Mouse (Mus musculus): ENCODE measurements at regions not wholly inside any gene's neighbourhood (a gene's known extent, or its start where the extent isn't known, plus 50 kb on each side); places are given as distances from the start of the nearest gene placed in this dataset.

- peak in 1 of 2 experiments; percentile 39 for DNase-seq
Measured at GRCm38 (mm10) chr3:147181501-147182365, 329.6 kb downstream of the Ttll7 start.

GRCm38 (mm10) chr3:147182366-147182875 is 330.3 kb downstream of the Ttll7 start:
- DNase-seq = no peak

DNA sequence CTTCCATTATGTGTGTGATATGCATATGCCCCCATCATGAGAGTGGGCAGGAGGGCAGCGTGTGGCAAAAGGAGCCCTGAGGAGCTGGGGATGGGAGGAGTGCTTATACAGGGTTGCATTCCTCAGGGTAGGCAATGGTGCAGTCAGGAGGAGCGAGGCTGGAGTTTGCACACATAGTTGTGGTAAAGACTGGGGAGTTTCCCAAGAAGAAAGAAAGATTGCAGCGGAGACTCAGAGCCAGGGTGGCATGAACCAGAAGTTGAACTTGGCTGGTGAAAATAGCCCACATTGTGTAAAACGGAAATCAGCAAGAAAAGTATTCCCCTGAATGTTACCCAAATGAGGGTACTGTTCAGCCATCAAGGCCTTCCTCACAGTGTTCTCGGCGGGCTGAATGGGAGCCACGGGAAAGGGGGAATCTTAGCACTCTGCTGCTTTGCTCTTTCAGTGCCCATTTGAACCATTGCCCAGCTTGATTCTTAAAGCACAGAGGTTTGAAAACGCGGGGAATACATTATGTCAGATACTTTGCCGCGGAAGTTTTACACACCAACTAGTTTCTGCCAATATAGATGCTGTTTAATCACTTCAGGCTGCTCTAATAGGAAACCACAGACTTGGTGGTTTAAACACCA is 331.6 kb downstream of the Ttll7 start:
- no peak for DNase-seq

- DNase-seq = no peak
Measured at GRCm38 (mm10) chr3:147189737-147190136, 337.6 kb downstream of the Ttll7 start.

DNA sequence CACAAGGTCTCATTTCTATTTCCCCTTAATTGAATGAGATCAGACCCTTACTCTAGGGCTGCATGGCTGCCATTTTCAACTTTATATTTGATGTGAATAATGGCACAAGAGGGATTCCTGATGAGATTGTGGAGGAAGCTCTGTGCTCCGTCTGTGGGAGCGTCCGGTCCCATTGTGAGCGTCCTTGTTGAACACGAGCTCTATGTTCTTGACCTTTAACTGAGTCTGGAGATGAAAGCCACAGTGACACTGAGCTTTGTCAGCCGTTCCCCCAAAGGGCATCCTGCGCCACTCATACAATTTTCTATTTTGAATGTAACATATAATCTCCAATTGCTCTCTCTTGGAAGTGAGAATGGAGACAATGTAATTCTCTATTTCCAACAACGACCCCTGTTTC is 344.5 kb downstream of the Ttll7 start:
- DNase-seq = no peak

DNA sequence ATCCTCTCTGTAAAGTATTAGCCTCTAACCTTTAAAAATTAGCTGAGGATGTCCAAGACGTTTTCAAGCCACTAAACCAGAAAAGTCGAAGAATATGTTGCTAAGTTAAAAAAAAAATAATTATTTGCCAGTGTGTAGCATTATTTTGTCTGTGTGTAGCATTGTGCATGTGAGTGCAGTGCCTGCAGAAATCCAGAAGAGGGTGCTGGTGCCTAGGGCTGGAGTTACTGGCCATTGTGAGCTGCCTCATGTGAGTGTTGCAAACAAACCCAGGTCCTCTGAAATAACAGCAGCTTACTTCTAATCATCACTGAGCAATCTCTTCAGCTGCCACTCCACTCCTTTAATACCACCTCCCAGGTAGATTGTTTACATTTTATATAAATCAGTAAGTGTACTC is 345.0 kb downstream of the Ttll7 start:
- DNase-seq = no peak

GRCm38 (mm10) chr3:147211127-147211940 is 359.2 kb downstream of the Ttll7 start:
- DNase-seq = peak in 1 of 2 experiments; percentile 20

- no peak for DNase-seq
Measured at GRCm38 (mm10) chr3:147228663-147229062, 376.5 kb downstream of the Ttll7 start.

- no peak for DNase-seq
Measured at GRCm38 (mm10) chr3:147230594-147230993, 378.4 kb downstream of the Ttll7 start.

GRCm38 (mm10) chr3:147238398-147238797 is 386.2 kb downstream of the Ttll7 start:
- no peak for DNase-seq

DNA sequence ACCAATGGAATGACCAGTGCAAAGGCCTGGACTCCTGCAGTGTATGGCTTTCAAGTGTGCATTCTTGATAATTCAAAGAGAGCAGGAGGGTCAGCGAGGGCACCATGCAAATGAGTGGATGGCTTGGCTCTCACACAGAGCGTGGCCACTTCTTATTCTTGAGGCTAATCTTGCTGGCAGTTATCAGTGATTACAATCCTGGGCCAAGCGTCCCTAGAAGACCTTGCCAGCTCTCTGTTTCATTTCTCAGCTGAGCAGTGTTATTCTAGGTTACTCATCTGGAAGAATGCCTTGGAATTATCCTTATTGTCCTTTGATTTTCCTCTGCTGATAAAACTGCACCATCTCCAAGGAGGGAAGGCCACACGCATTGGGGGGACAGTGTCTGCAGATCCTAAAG is 388.5 kb downstream of the Ttll7 start:
- DNase-seq = no peak

DNA sequence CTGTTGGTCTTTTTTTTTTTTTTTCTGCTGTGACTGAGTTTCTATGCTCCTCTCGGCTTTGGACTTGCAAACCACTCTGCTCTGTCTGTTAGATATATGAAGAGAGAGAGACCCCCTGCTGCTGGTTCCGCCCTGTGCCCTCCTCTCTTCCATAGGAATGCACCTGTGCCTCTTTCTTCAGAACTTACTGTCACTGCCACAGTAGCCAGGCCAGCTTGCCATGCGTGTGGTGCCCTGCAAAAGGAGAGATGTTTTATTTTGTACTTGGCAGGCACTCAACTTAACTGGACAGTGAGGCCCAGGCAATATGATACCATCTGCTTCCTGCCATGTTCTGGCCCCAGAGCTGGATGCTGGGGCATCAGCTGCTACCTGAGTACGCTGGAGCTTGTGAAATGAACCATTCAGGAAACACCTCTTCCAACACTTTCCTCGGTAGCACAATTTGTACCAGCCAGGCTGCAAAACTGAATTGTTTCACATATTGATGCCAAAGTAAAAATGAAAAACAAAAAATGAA is 392.8 kb downstream of the Ttll7 start:
- DNase-seq = no peak

GRCm38 (mm10) chr3:147246141-147246540 is 394.0 kb downstream of the Ttll7 start:
- DNase-seq = no peak

GRCm38 (mm10) chr3:147249466-147249865 is 397.3 kb downstream of the Ttll7 start:
- no peak for DNase-seq

GRCm38 (mm10) chr3:147249906-147250305 is 397.7 kb downstream of the Ttll7 start:
- DNase-seq = no peak

GRCm38 (mm10) chr3:147252226-147252788 is 400.1 kb downstream of the Ttll7 start:
- no peak for DNase-seq

DNA sequence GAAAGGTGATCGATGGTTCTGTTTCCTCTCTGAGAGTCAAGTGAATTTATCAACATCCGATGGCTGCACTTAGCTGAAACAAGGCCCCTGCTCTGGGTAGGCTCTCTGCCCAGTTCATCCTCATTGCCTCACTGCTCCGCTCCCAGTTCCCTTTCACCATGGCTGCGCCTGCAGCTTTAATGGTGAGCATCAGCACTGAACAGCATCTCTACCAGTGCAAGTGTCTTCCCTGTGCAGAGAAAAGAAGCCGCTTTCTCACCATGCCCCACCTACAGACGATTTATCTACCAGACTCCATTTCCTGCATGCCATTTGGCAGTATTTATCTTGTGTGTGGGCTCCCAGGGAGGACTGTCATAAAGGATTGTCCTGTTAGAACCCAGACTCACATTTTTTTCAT is 400.6 kb downstream of the Ttll7 start:
- no peak for DNase-seq

GRCm38 (mm10) chr3:147254454-147254853 is 402.3 kb downstream of the Ttll7 start:
- DNase-seq = no peak

GRCm38 (mm10) chr3:147260958-147261595 is 408.9 kb downstream of the Ttll7 start:
- no peak for DNase-seq

DNA sequence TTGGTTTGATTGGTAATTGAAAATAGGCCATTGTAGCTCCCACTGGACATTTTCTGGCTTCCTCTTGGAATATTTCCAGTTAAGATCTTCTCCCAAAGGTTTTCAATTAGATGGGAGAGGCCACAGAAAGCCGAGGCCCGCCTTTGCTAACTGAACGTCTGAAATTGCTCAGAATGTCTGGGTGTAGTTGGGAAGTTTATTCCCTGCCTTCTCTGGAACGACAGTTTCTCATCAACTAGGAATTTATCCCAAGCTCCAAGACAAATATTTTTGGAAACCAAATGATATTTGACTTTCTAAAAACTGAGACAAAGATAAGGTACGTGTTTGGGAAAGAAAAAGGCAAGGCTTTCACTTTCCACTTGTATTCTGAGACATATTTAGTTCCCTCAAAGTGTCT is 414.4 kb downstream of the Ttll7 start:
- DNase-seq = no peak

- no peak for DNase-seq
Measured at GRCm38 (mm10) chr3:147273446-147273845, 421.3 kb downstream of the Ttll7 start.

DNA sequence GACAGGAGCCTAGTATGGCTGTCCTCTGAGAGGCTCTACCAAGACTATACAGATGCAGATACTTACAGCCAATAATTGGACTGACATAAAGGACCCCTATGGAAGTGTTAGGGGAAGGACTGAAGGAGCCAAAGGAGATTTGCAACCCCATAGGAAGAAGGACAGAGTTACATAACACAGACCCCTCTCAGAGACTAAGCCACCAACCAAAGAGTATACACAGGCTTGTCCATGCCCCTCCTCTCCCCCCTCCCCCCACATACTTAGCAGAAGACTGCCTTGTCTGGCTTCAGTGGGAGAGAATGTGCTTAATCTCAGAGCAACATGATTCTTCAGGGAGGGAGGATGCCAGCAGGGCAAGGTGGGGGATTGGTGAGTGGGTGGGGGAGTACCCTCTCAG is 426.4 kb downstream of the Ttll7 start:
- DNase-seq = no peak
